Mouse (Mus musculus) hindbrain, embryonic 13.5 days (tissue): Measurements from ENCODE around the gene Elavl4. TPM values are rescaled to one million over a fixed set of nuclear protein-coding genes. Genes with fewer than 3 reads are reported as not detected.

Source experiments
- ATAC-seq: fragments of 200-750 bp; cut with Nextera tagmentation; 2 replicates; pipeline ENCODE4 v1.8.0; 2017; ENCODE audit warnings: moderate TSS enrichment; ENCODE audit not compliant: low FRiP score
- H3K27ac ChIP-seq: fragments of 300-500 bp; sonication (generic); 2 replicates; pipeline ENCODE4 v1.5.1; 2015; ENCODE audit warnings: inconsistent platforms, mild to moderate bottlenecking, moderate library complexity
- H3K27me3 ChIP-seq: fragments of 300-500 bp; sonication (generic); 2 replicates; pipeline ENCODE4 v1.6.1; 2015; ENCODE audit warnings: mild to moderate bottlenecking, inconsistent platforms
- H3K36me3 ChIP-seq: fragments of 300-500 bp; sonication (generic); 2 replicates; pipeline ENCODE4 v1.6.1; 2015; ENCODE audit warnings: mild to moderate bottlenecking, inconsistent platforms
- H3K4me1 ChIP-seq: fragments of 300-500 bp; sonication (generic); replicated peaks from 2 replicates; pipeline ENCODE4 v1.6.1; 2015; ENCODE audit warnings: inconsistent platforms
- H3K4me2 ChIP-seq: fragments of 300-500 bp; sonication (generic); 2 replicates; pipeline ENCODE4 v1.6.1; 2015; ENCODE audit warnings: inconsistent platforms, mild to moderate bottlenecking, moderate library complexity
- H3K4me3 ChIP-seq: fragments of 300-500 bp; sonication (generic); 2 replicates; pipeline ENCODE4 v1.5.1; 2015; ENCODE audit warnings: mild to moderate bottlenecking, inconsistent platforms
- H3K9ac ChIP-seq: fragments of 300-500 bp; sonication (generic); 2 replicates; pipeline ENCODE4 v1.6.1; 2015; ENCODE audit warnings: mild to moderate bottlenecking, inconsistent platforms
- H3K9me3 ChIP-seq: fragments of 300-500 bp; sonication (generic); 2 replicates; pipeline ENCODE4 v1.6.1; 2016; ENCODE audit warnings: inconsistent platforms
- WGBS: fragments of 180-500 bp; shearing (Covaris S2); methylation state at CpG from one replicate; pipeline ENCODE4 v1.1.7; 2015; 5-methylcytosine and 5-hydroxymethylcytosine counted together
- polyA plus RNA-seq: library from polyadenylated mRNA; unstranded; fragments of >200 nt; fragmentation: Nextera tagmentation; extraction: Ambion mirVana; gene quantifications from 2 replicates; pipeline ENCODE4 v1.2.1, GENCODE M21; 2015

Elavl4 gene
- polyA plus RNA-seq, 1 experiment from 2014 or later = 394 TPM

DNA sequence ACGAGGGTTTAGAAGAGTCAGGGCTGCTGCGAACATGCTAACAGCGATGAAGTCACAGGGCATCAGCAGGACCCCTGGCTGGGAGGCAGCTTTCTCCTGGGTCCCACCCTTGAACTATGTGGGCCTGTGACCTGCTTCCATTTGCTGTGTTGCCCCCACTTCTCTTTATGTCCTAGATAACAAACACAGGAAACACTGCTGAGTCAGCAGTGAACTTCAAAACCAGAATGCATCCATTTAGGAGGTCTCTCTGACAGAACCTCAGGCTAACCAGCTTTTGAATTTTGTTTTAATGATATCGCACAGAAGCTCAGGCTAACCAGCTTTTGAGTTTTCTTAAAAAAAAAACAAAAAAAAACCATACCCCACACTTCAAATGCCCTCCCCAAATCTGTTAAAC is 96.1 kb downstream of the Elavl4 start:
- ATAC-seq = no peak
- H3K4me1 ChIP-seq = peaks cover 28% of the 10 kb centered on the region
- H3K9ac ChIP-seq = no peak overlapping the region
- no peaks in the 10 kb centered on the region for H3K9me3 ChIP-seq
- H3K27ac ChIP-seq = no peak overlapping the region
- no peaks in the 10 kb centered on the region for H3K27me3 ChIP-seq
- peaks cover 20% of the 10 kb centered on the region for H3K36me3 ChIP-seq
- no peak overlapping the region for H3K4me3 ChIP-seq
- 86% methylated on average over 4 of the region's 4 CpGs for WGBS
- H3K4me2 ChIP-seq = no peak overlapping the region

DNA sequence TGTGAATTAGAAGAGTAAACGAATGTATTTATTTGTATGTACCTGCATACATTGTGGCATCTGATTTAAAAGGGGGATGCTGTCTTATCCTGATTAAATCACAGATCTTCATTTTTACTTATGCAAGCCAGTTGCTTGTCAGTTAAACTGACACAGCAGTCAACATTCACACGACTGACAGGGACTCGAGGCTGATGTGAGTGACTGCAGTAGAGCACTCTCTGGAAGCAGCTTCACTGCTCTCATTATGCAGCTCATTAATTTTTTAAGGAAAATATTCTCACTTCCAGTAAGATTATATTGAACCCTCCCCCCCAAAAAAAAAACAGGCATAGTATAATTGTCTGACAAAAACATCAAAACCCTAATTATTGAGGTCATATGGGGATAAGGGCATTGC is 101.7 kb downstream of the Elavl4 start:
- ATAC-seq = no peak
- Histone ChIP-seq H3K36me3 (peaks cover 57% of the 10 kb centered on the region), H3K4me2 (no peak overlapping the region), H3K9ac (no peak overlapping the region), H3K27me3 (no peaks in the 10 kb centered on the region), H3K4me3 (no peak overlapping the region), H3K4me1 (no peaks in the 10 kb centered on the region), H3K27ac (no peak overlapping the region), H3K9me3 (no peaks in the 10 kb centered on the region)
- 67% methylated on average over 3 of the region's 3 CpGs for WGBS

DNA sequence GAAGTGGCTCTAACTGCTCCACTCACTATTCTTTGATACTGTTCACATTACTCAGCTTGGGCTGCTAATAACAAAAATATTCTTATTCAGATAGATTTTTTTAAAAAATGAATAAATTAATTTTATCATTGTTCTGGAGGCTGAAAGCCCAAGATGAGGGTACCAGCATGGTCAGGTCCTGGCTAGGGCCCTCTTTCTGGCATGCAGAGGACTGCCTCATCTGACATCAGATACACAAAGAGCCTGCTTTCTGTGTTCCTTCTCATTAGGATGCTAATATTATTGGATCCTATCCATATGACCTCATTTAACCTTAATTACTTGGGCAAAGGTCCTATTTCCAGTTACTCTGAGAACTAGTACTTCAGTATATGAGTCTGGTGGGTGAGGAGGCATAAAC is 108.8 kb downstream of the Elavl4 start:
- Histone ChIP-seq H3K4me1 (peaks cover 3% of the 10 kb centered on the region; the same call in 1 of the 2 replicates), H3K9ac (no peak overlapping the region), H3K4me2 (no peak overlapping the region), H3K4me3 (no peak overlapping the region), H3K9me3 (no peaks in the 10 kb centered on the region), H3K27ac (no peak overlapping the region), H3K36me3 (peaks cover 70% of the 10 kb centered on the region), H3K27me3 (no peaks in the 10 kb centered on the region)
- no peak for ATAC-seq

DNA sequence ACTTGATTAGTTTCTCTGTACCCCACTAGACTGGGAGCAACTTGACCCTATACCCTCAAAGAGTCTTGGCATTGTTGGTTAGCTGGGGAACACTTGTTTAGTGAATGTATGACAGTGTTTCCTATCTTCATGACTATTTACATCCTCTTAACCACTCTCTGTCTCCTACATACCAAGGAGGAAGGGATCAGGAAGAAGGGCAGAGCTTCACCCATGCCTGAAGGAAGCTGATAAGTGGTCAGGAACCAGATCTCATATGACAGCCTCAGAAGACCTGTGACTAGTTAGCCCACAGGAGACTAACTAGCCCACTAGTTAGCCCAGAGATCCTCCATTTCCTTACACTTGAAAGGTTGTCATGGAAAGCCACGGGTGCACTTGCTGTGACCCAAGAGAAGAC is 117.2 kb downstream of the Elavl4 start:
- 82% methylated on average over 1 of the region's 1 CpGs for WGBS
- ATAC-seq = no peak
- no peak overlapping the region for H3K9ac ChIP-seq
- H3K4me1 ChIP-seq = peaks cover 6% of the 10 kb centered on the region
- no peak overlapping the region for H3K4me3 ChIP-seq
- no peaks in the 10 kb centered on the region for H3K27me3 ChIP-seq
- H3K27ac ChIP-seq = no peak overlapping the region
- H3K9me3 ChIP-seq = no peaks in the 10 kb centered on the region
- H3K36me3 ChIP-seq = peaks cover 52% of the 10 kb centered on the region
- H3K4me2 ChIP-seq = no peak overlapping the region

DNA sequence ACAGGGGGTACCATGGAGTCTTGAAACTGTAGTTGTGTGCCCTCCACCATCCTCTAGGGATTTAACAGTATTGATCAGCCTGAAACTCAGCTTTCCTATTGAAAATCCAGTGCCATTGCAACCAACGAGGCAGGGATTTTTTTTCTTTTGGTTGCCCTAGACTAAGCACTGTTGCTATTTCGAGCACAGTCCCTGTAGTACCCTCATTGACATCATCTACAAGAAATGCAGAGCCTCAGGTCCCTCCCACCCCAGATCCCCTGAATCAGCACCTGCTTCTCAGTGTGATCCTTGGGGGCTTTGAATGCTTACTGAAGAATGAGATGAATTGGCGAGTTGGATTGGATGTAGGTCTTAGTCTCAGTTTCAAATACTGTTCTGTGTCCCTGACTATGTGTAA is 119.4 kb downstream of the Elavl4 start:
- Histone ChIP-seq H3K4me1 (peaks cover 20% of the 10 kb centered on the region), H3K9ac (no peak overlapping the region), H3K4me2 (no peak overlapping the region), H3K27ac (no peak overlapping the region), H3K9me3 (no peaks in the 10 kb centered on the region), H3K4me3 (no peak overlapping the region), H3K36me3 (peaks cover 43% of the 10 kb centered on the region), H3K27me3 (no peaks in the 10 kb centered on the region)
- no peak for ATAC-seq
- 78% methylated on average over 3 of the region's 3 CpGs for WGBS

DNA sequence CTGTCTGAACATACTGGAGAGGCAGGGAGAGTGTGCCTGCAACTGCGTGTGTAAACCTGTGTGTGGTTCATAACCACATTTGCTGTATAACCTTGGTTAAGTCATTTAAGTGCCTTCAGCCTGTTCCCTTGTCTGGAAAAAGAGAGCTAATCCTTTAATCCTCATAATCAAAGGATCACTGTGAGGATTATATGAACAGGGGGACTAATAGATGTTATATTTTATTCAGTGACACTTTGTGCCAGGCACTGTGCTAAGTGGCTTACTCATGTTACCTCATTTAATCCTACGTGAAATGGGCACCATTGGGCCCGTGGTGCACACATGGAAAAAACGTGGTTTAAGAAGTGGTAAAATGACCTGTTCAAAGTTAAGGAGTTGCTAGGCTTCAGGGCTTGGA is 119.9 kb downstream of the Elavl4 start:
- ATAC-seq = no peak
- Histone ChIP-seq H3K27ac (no peak overlapping the region), H3K4me3 (no peak overlapping the region), H3K36me3 (peaks cover 47% of the 10 kb centered on the region), H3K4me2 (no peak overlapping the region), H3K9me3 (no peaks in the 10 kb centered on the region), H3K9ac (no peak overlapping the region), H3K27me3 (no peaks in the 10 kb centered on the region), H3K4me1 (peaks cover 26% of the 10 kb centered on the region)
- WGBS = 85% methylated on average over 4 of the region's 4 CpGs

DNA sequence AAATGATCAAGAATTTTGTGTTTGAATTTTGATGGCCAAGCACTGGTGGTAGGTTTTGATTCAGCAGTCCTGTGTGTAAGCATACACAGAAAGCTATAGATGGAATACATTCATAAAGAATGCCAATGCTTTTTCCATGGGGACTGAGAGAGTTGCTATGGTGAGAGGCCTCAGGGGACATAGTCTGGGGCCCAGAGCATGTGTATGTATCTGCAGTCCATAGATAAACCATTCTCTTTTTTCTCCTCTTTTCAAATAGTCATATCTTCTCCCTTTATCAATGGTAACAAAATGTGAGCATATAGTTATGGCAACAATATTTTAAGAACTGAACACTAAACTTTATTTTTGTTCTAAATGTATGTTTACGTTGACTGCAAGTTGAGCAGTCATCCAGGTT is 122.1 kb downstream of the Elavl4 start:
- Histone ChIP-seq H3K27ac (no peak overlapping the region), H3K4me2 (no peak overlapping the region), H3K4me1 (peaks cover 42% of the 10 kb centered on the region), H3K36me3 (peaks cover 43% of the 10 kb centered on the region), H3K9ac (no peak overlapping the region), H3K27me3 (no peaks in the 10 kb centered on the region), H3K9me3 (no peaks in the 10 kb centered on the region), H3K4me3 (no peak overlapping the region)
- ATAC-seq = no peak
- WGBS = 98% methylated on average over 1 of the region's 1 CpGs

DNA sequence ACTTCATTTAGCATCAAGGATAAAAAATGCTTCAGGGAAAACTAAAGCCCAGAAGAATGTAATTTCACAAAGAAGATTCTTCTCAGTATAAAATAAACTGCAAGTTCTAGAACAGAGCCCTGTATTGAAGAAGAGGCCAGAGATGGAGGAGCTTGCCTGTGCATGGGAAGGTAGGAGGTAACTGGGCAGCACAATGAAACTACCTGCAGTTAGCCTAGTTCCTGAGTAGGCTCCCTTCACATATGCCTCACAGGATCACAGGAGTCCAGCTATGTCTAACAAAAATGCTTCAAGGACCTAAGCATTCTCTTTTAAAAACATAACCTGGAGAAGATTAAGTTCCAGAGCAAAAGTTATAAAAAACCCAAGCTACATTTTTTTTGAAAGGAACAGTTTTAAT is 122.5 kb downstream of the Elavl4 start:
- Histone ChIP-seq H3K4me1 (peaks cover 45% of the 10 kb centered on the region), H3K9me3 (no peaks in the 10 kb centered on the region), H3K36me3 (peaks cover 43% of the 10 kb centered on the region), H3K4me3 (no peak overlapping the region), H3K27me3 (no peaks in the 10 kb centered on the region), H3K4me2 (no peak overlapping the region), H3K9ac (no peak overlapping the region), H3K27ac (0 out of 2 replicates have a peak overlapping the region, but pooled peaks have one; percentile 18)
- ATAC-seq = no peak

DNA sequence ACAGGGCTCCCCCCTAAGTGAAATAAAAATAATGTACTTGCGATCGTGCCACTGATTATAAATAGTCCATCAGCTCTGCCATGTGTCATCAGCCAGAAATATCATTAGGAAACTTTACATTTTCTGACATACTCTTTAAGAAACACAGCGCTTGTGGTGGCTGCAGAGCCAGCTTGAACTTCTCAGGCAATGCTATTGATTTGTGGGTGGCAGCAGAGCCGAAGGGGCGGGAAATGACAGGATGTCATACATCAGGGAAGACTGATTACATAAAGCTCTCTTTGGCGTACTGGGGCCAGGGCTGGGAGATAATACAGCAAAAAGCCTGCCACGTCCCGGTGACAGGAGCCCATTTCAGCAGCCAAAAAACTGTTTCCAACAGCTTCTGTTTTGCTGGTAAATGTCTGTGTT is 124.1 kb downstream of the Elavl4 start:
- H3K27ac ChIP-seq = peak overlapping the region; percentile 62; the same call in 1 of the 2 replicates
- 54% methylated on average over 8 of the region's 8 CpGs for WGBS
- no peak overlapping the region for H3K9ac ChIP-seq
- peaks cover 45% of the 10 kb centered on the region for H3K4me1 ChIP-seq
- ATAC-seq = no peak
- H3K36me3 ChIP-seq = peaks cover 38% of the 10 kb centered on the region
- no peaks in the 10 kb centered on the region for H3K27me3 ChIP-seq
- H3K4me3 ChIP-seq = no peak overlapping the region
- H3K4me2 ChIP-seq = no peak overlapping the region
- no peaks in the 10 kb centered on the region for H3K9me3 ChIP-seq

DNA sequence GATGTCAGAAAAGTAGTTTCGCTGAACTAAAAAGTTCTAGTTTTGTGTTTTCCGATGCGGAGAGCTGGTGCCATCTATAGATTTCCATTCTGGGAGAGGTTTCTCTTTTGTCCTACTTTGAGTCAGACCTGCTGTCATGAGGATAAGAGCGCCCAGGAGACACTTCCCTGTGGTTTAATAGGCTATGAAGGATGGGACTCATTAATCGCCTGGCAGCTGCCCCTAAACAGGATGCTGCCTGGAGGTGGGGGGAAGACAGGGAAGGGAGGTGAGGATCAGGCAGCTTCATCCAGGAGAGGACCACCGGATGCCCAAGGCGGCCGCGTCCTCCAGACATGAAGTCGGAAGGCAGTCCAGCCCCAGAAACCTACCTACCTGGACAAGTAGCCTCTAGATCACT is 126.2 kb downstream of the Elavl4 start:
- H3K27me3 ChIP-seq = no peaks in the 10 kb centered on the region
- H3K4me1 ChIP-seq = peaks cover 49% of the 10 kb centered on the region
- no peak overlapping the region for H3K4me3 ChIP-seq
- 64% methylated on average over 10 of the region's 10 CpGs for WGBS
- peak overlapping the region; percentile 42 for H3K27ac ChIP-seq
- H3K4me2 ChIP-seq = no peak overlapping the region
- H3K9me3 ChIP-seq = no peaks in the 10 kb centered on the region
- H3K36me3 ChIP-seq = peaks cover 23% of the 10 kb centered on the region
- no peak for ATAC-seq
- no peak overlapping the region for H3K9ac ChIP-seq

DNA sequence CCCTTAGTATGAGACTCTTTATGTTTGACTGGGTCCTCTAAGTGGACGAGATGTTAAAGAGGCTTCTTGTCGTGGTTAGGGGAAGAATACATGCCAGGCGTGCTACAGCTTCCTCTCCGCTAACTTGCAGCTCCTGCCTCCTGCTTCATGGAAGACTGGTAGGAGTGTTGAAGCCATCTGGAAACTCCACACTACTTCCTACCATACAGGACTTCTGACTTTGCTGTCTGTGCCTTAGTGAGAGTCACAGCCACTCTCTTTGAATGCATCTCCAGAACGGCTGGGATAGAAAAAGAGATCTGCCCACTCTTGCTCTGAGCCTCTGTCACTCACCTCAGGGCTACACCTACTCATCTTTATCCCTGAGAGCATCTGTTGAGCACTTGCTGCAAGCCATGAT is 132.9 kb downstream of the Elavl4 start:
- H3K9ac ChIP-seq = no peak overlapping the region

DNA sequence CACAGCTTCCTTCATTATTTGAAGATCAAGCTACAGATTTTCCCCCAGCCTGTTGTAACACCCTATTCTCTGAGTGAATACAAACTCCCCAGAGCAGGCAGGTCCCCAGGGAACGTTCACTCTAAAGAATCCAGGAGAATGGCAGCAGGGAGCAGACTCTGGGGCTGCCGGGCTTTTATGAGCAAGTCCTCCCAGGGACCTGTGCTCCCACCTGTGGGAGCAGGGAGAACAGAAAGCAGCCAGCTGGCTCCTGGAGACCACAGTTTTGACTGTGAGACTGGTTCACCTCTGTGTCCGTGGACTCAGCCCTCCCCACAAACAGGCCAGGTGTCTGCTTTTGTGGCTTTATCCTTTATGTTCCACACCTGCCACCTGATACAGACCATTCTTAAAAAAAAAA is 134.2 kb downstream of the Elavl4 start:
- Histone ChIP-seq H3K36me3 (peaks cover 47% of the 10 kb centered on the region), H3K27ac (peak overlapping the region; percentile 40; the same call in 1 of the 2 replicates), H3K4me3 (no peak overlapping the region), H3K9me3 (no peaks in the 10 kb centered on the region), H3K9ac (no peak overlapping the region), H3K4me1 (peaks cover 29% of the 10 kb centered on the region), H3K4me2 (no peak overlapping the region), H3K27me3 (no peaks in the 10 kb centered on the region)
- WGBS = 52% methylated on average over 3 of the region's 3 CpGs
- ATAC-seq = no peak

More for the DNA sequence above, 132.9 kb downstream of the Elavl4 start:
- Histone ChIP-seq H3K4me1 (peaks cover 19% of the 10 kb centered on the region), H3K4me3 (no peak overlapping the region), H3K27ac (no peak overlapping the region), H3K36me3 (peaks cover 43% of the 10 kb centered on the region), H3K9me3 (no peaks in the 10 kb centered on the region), H3K4me2 (no peak overlapping the region), H3K27me3 (no peaks in the 10 kb centered on the region)
- no peak for ATAC-seq
- WGBS = 89% methylated on average over 5 of the region's 5 CpGs

DNA sequence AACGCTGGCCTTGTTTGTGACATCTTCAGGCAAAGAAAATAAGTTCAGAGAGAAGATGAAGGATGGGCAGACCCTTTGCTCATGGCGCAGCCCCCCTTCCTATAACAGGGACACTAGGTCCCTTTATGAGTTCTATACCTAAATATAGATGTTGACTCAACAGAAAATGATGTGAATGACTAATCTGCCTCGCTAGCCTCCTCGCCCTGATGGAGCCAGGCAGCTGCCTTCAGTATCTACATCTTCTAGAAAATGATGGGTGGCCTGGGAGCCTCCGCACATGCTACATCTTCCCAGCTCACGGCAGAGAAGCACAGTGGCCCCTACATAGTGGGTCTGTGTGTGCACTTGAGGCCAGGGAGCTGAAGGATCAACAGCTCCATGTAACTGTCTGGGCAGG is 137.2 kb downstream of the Elavl4 start:
- no peak for ATAC-seq
- Histone ChIP-seq H3K4me2 (no peak overlapping the region), H3K4me3 (no peak overlapping the region), H3K9ac (0 out of 2 replicates have a peak overlapping the region, but pooled peaks have one; percentile 19), H3K36me3 (peaks cover 60% of the 10 kb centered on the region), H3K4me1 (peaks cover 48% of the 10 kb centered on the region), H3K27me3 (no peaks in the 10 kb centered on the region), H3K9me3 (no peaks in the 10 kb centered on the region), H3K27ac (peak overlapping the region; percentile 60)
- WGBS = 80% methylated on average over 6 of the region's 6 CpGs
